Mouse (Mus musculus): Measurements from ENCODE around the gene Cwc27.

Cwc27 gene

DNA sequence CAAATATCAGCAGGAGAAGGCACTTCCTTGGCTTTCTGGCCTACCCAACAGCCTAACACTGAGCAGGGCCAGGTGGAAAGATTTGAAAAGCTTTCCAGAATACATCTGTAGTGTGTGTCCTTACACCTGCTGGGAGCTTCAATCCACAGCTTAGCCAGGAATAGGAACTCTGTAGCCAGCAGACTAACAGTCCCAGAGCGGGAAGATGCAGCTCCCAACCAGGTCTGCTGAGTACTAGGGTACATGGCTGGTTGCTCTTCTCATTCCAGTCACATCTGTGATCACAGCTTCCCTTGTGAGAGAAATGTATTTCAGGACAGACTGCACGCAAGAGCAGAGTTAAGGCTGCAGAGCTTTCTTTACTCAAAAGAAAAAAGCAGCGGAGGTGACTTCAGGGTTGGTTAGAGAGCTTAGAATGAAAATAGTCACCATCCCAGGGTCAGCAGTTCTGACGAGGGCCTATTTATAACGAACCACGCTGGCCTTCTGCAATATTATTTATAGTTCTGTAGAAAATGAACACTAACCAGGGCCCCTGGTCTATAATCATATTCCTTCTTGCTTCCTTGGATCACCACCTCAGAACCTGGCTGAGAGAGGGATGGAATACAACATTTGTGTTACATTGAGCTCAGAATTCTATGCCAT, 171.0 kb downstream of the Cwc27 start:
- DNase-seq (ENCODE audit: low spot score): no peak

- DNase-seq (ENCODE audit: low spot score): no peak
Measured at GRCm38 (mm10) chr13:104644185-104644584, 172.8 kb downstream of the Cwc27 start.

DNA sequence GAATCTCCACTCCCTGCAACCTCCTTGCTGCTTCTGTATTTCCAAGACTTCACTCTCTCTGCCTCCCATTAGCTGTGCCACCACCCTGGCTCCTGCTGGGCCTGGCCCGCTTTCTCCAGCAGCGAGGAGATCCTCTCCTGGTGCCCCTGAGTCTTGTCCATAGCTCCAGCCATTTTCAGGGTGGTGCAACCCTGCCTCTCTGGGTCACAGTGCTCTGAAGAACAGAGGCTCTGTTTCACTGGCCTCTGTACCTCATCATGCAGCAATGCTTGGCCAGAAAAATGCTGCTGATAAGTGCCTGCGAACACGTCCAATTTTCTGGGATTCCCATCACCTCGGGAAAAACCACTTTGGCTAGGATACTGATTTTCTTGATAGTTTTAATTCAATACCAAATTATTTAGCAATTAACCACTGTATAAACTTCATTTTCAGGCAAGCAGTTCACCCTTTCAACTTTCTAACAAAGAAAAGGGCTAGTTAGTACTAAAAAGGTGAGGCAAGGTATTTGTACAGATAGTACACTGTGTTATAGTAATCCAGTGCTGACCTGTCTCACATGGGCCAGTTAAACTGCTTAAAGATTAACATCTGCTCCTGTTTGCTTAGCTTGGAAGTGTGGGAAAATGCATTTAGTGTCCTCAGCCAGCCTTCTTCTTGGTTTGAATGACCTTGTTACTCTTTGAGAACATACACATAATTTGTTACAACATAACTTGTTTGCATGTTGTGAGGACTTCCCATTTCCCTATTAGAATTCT, 176.1 kb downstream of the Cwc27 start:
- no peak for DNase-seq (ENCODE audit: low spot score)

- no peak for DNase-seq (ENCODE audit: low spot score)
Measured at GRCm38 (mm10) chr13:104638988-104639387, 178.0 kb downstream of the Cwc27 start.

DNA sequence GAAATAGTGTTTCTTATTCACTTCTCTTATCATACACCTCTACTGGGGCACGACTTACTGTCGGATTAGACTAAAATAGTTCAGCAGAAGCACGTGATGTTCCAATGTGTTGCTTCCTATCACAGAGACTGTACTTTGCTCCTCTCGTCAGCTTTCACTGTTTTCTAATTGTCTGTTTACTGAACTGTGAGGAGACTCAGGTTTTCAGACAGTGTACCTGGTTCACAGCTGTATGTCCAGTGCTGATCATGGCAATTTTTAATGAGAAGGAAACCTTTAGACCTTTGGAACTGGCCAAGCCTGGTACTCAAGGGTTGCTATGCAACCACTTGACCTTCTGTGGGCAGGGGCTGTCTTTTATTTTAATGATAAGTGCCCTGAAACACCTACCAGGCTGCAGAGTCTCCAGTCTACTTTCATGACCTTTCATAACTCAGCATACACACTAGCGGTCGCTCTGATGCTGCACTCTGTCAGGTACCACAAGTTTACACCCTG, 180.9 kb downstream of the Cwc27 start:
- DNase-seq (ENCODE audit: low spot score): no peak

- no peak for DNase-seq (ENCODE audit: low spot score)
Measured at GRCm38 (mm10) chr13:104634708-104635107, 182.2 kb downstream of the Cwc27 start.

- no peak for DNase-seq (ENCODE audit: low spot score)
Measured at GRCm38 (mm10) chr13:104632427-104633167, 184.3 kb downstream of the Cwc27 start.

DNA sequence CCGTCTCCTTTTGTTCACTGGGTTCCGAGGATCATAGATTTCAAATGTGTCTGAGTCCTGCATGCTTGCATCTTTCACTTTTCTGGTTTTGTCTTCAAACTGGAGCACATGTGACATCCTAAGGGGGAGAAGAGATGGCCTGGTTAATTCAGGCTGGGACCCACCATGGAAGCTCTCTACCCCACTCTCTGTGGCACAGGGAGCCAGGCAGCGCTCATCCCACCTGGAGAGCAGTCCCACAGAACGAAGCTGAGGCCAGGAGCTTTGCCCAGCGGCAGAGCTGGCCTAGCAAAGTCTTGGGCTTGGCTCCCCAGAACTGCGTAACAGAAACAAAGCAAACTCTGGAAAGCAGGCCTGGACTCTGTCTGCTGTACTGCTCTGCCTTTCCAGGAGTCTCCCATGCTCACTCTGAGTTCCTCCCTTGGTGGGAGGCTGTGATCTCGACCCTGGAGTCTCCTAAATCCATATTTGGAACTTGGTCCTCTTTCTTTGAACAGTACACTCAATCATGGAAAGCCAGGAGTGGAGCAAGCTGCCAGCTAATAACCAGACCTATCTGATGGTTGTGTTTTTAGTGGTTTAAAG, 185.2 kb downstream of the Cwc27 start:
- no peak for DNase-seq (ENCODE audit: low spot score)

GRCm38 (mm10) chr13:104630808-104631207, 186.1 kb downstream of the Cwc27 start:
- DNase-seq (ENCODE audit: low spot score): peak; percentile 27

GRCm38 (mm10) chr13:104629621-104630020, 187.3 kb downstream of the Cwc27 start:
- no peak for DNase-seq (ENCODE audit: low spot score)

- no peak for DNase-seq (ENCODE audit: low spot score)
Measured at GRCm38 (mm10) chr13:104628019-104628418, 188.9 kb downstream of the Cwc27 start.

- DNase-seq (ENCODE audit: low spot score): no peak
Measured at GRCm38 (mm10) chr13:104627169-104627909, 189.6 kb downstream of the Cwc27 start.

- DNase-seq (ENCODE audit: low spot score): no peak
Measured at GRCm38 (mm10) chr13:104623130-104623891, 193.6 kb downstream of the Cwc27 start.

DNA sequence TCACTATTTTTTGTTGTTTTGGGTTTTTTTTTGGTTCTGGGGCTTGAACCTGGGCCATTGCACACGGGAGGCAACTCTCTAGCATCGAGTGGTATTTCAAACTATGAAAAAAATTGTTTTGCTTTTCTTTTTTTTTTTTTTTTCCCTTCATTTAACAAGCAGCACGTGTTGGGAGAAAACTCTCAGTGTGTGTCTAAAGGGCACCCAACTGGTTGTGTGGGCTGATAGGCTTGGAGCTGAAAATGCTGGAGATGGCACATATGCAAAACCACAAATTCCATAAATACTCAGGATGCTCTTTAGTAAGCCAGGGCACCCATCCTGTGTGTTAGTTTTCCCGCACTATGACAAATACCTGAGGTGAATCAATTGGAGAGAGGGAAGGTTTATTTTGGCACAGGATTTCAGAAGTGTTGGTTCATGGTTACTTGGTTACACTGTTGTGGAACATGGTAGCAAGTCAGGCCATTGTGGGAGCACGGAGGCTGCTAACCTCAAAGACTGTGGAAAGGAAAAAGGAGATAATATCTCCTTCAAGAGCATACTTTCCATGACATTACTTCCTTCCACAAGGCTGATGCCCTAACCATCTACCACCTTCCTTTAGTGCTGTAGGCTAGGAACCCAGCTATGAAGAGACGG, 194.7 kb downstream of the Cwc27 start:
- DNase-seq (ENCODE audit: low spot score): no peak

DNA sequence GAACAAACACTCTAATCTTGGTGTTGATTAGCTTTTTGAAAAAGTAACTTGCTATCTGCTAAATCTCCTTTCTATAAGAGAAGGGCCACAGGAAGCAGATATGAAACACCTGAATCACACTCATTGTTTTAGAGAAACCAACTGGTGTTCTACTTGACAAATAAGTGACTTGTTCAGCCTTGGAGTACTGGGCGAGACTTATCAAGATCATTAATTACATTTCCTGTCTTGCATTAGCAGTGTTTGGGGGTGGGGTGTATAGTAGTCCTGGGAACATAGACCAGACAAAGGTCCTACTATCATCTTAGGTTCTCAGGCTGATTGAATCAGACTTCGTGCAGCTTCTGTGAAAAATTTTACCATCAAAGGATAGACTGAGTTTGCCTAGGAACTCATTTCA, 196.5 kb downstream of the Cwc27 start:
- DNase-seq (ENCODE audit: low spot score): no peak

GRCm38 (mm10) chr13:104619503-104620288, 197.2 kb downstream of the Cwc27 start:
- DNase-seq (ENCODE audit: low spot score): no peak

GRCm38 (mm10) chr13:104617201-104617600, 199.7 kb downstream of the Cwc27 start:
- no peak for DNase-seq (ENCODE audit: low spot score)

DNA sequence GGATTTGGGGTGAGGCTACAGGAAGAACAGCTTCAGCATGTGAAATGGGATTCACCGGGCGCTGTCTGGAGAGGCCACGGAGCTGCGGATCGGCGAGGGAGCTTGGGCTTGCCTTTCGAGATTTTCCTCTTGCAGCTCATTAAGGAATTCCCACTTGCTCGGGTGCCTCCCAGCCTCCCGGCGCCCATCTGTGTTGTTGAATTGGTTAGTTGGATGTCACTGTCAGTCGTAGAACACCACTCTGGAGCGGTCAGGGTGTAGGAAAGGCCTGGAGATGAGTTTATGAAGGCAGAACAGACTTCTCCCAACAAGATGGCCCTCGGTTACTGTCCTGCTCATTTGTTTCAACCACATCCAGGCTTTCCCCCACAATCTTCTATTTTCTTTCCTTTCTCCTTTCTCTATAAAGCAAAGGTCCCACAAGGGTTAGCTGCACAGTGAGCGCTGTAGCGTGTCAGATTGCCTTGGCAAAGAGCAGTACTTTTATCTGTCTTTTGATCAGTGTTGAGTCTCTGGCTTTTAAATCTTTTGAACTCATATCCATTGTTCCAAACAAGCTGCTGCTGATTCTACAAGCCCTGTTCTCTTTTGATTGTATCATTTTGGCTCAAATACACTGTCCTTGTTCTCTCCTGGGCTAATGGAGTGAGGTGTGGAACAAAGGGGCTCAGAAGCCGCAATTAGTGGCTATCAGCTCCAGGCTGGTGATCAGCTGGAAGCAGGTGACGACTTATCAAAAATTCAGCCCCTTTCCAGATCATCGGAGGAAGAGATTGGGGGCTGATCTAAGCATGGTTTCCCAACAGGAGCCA, 200.7 kb downstream of the Cwc27 start:
- no peak for DNase-seq (ENCODE audit: low spot score)

DNA sequence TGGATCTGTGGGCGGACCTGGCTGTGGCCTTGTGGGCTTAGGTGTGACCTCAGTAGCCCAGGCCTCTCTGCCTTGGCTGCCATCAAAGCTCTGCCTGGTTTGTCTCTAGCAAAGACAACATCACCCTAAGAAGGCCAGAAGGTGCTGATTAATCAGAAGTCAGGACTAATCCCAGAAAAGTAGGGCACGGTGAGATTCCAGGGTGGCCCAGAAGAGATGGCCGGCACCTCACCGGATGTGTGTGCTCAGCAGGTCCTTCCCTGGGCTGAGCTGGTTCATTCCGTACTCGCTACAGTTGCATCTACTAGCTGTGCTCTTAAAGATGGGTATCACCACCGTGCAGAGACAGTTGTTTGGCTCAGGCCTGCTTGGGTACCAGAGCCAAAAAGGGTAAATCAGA, 201.8 kb downstream of the Cwc27 start:
- no peak for DNase-seq (ENCODE audit: low spot score)
